Mouse (Mus musculus) forebrain, postnatal 0 days (tissue): ENCODE data around the gene Dido1. TPM values are rescaled to one million over a fixed set of nuclear protein-coding genes. Genes with fewer than 3 reads are reported as not detected.
A peak's percentile ranks its signal among the peaks of the same experiment; 100 is the strongest.

Experiments used
- ATAC-seq: fragments of 200-750 bp; cut with Nextera tagmentation; 2 replicates; pipeline ENCODE4 v1.8.0; 2017; ENCODE audit warnings: mild to moderate bottlenecking, moderate library complexity
- DNase-seq: peaks from one replicate; pipeline ENCODE4 v3.0.0-alpha.2; 2015
- H3K27ac ChIP-seq: fragments of 300-500 bp; sonication (generic); 2 replicates; pipeline ENCODE4 v1.5.1; 2014; ENCODE audit warnings: low read depth, mild to moderate bottlenecking, antibody characterized with exemption, low read length, moderate library complexity, mixed read lengths
- H3K27me3 ChIP-seq: fragments of 300-500 bp; sonication (generic); 2 replicates; pipeline ENCODE4 v1.6.1; 2014; ENCODE audit warnings: mild to moderate bottlenecking, low read length, mixed read lengths; ENCODE audit not compliant: insufficient read depth
- H3K36me3 ChIP-seq: fragments of 300-500 bp; sonication (generic); 2 replicates; pipeline ENCODE4 v1.6.1; 2014; ENCODE audit warnings: mild to moderate bottlenecking, moderate library complexity; ENCODE audit not compliant: insufficient read depth
- H3K4me1 ChIP-seq: fragments of 300-500 bp; sonication (generic); 2 replicates; pipeline ENCODE4 v1.6.1; 2014; ENCODE audit warnings: antibody characterized with exemption; ENCODE audit not compliant: insufficient read depth
- H3K4me2 ChIP-seq: fragments of 300-500 bp; sonication (generic); 2 replicates; pipeline ENCODE4 v1.6.1; 2014; ENCODE audit warnings: low read depth, mild to moderate bottlenecking, moderate library complexity
- H3K4me3 ChIP-seq: fragments of 300-500 bp; sonication (generic); 2 replicates; pipeline ENCODE4 v1.5.1; 2014; ENCODE audit warnings: low read depth, low read length, mixed read lengths
- H3K9ac ChIP-seq: fragments of 300-500 bp; sonication (generic); 2 replicates; pipeline ENCODE4 v1.6.1; 2014; ENCODE audit warnings: mild to moderate bottlenecking
- H3K9me3 ChIP-seq: fragments of 300-500 bp; sonication (generic); 2 replicates; pipeline ENCODE4 v1.6.1; 2016; ENCODE audit warnings: low read length
- CTCF ChIP-seq: sonication (generic); IDR thresholded peaks from 2 replicates; pipeline ENCODE4 v1.5.1; 2016; ENCODE audit warnings: antibody characterized with exemption, control low read depth, low read depth
- WGBS: fragments of 180-500 bp; shearing (Covaris S2); extraction: QIAGEN DNeasy Blood & Tissue Kit; methylation state at CpG from one replicate; pipeline ENCODE4 v1.1.7; 2014; 5-methylcytosine and 5-hydroxymethylcytosine counted together
- polyA plus RNA-seq: library from polyadenylated mRNA; unstranded; fragments of >200 nt; fragmentation: Nextera tagmentation; extraction: Ambion mirVana; gene quantifications from 2 replicates; pipeline ENCODE4 v1.2.1, GENCODE M21; 2015
- total RNA-seq: library from RNA; depleted of rRNA; stranded (reverse); fragments of >200 nt; gene quantifications from 2 replicates; pipeline ENCODE4 v1.2.3, GENCODE M21; 2014; rRNA removed

The Dido1 gene
- total and polyA plus RNA-seq, 2 experiments from 2014 or later = 17.6 to 50.2 TPM

GRCm38 (mm10) chr2:180642555-180643260 is 67.1 kb downstream of the Dido1 start, which contains the start of gene Tcfl5:
TSS of gene Tcfl5 (minus strand) at chr2:180642708.
- Histone ChIP-seq H3K27me3 (peaks cover 41% of the 10 kb centered on the region), H3K4me1 (no peaks in the 10 kb centered on the region), H3K9me3 (peaks cover 18% of the 10 kb centered on the region), H3K36me3 (no peaks in the 10 kb centered on the region), H3K27ac (no peak within 1 kb of the TSS), H3K4me3 (peak within 1 kb of the TSS; percentile 39), H3K4me2 (peak within 1 kb of the TSS; percentile 46), H3K9ac (no peak within 1 kb of the TSS)
- ATAC-seq (no peak), DNase-seq (no peak)
- 9% methylated on average over 47 of the region's 56 CpGs for WGBS
- no peak for TF ChIP-seq CTCF

- peak overlapping the region; percentile 39 for H3K4me3 ChIP-seq
- DNase-seq (no peak), ATAC-seq (peak; percentile 53)
- WGBS = 7% methylated on average over 97 of the region's 112 CpGs
- peaks cover 41% of the 10 kb centered on the region for H3K27me3 ChIP-seq
- H3K9ac ChIP-seq = no peak overlapping the region
- H3K4me2 ChIP-seq = peak overlapping the region; percentile 46
- H3K9me3 ChIP-seq = peaks cover 18% of the 10 kb centered on the region
- H3K27ac ChIP-seq = no peak overlapping the region
- H3K4me1 ChIP-seq = no peaks in the 10 kb centered on the region
- H3K36me3 ChIP-seq = no peaks in the 10 kb centered on the region
- no peak for TF ChIP-seq CTCF
Observed at GRCm38 (mm10) chr2:180641576-180642554, 67.9 kb downstream of the Dido1 start.

GRCm38 (mm10) chr2:180611882-180612281 is 97.9 kb downstream of the Dido1 start:
- Histone ChIP-seq H3K36me3 (no peaks in the 10 kb centered on the region), H3K4me2 (no peak overlapping the region), H3K4me3 (no peak overlapping the region), H3K9ac (no peak overlapping the region), H3K4me1 (no peaks in the 10 kb centered on the region), H3K27me3 (no peaks in the 10 kb centered on the region), H3K9me3 (no peaks in the 10 kb centered on the region), H3K27ac (no peak overlapping the region)
- no peak for TF ChIP-seq CTCF
- WGBS = 91% methylated on average over 2 of the region's 2 CpGs
- no peak for ATAC-seq
- DNase-seq = no peak

- no peak overlapping the region for H3K27ac ChIP-seq
- H3K4me1 ChIP-seq = no peaks in the 10 kb centered on the region
- TF ChIP-seq CTCF = no peak
- no peaks in the 10 kb centered on the region for H3K27me3 ChIP-seq
- 85% methylated on average over 4 of the region's 4 CpGs for WGBS
- no peak for DNase-seq
- H3K9ac ChIP-seq = no peak overlapping the region
- no peaks in the 10 kb centered on the region for H3K9me3 ChIP-seq
- H3K4me3 ChIP-seq = no peak overlapping the region
- H3K36me3 ChIP-seq = no peaks in the 10 kb centered on the region
- H3K4me2 ChIP-seq = no peak overlapping the region
- no peak for ATAC-seq
Observed at GRCm38 (mm10) chr2:180610283-180610682, 99.5 kb downstream of the Dido1 start.

Other genes starting within 250 kb of the Dido1 start
- gene Ntsr1, start 210.0 kb downstream of the Dido1 start, total RNA-seq = 19.8 and 35.8 TPM in 2 replicates
- 13.2 and 18.1 TPM in 2 replicates for gene Ntsr1, start 210.0 kb downstream of the Dido1 start, polyA plus RNA-seq
- 55.0 and 63.2 TPM in 2 replicates for gene Mrgbp, start 128.7 kb downstream of the Dido1 start, total RNA-seq
- 31.8 and 34.2 TPM in 2 replicates for gene Mrgbp, start 128.7 kb downstream of the Dido1 start, polyA plus RNA-seq
- gene Ogfr, start 120.8 kb downstream of the Dido1 start, total RNA-seq = 116 and 127 TPM in 2 replicates
- gene Ogfr, start 120.8 kb downstream of the Dido1 start, polyA plus RNA-seq = 84.7 and 86.0 TPM in 2 replicates
- gene Col9a3, start 112.2 kb downstream of the Dido1 start, total RNA-seq = 42.4 and 47.9 TPM in 2 replicates
- 46.8 and 49.5 TPM in 2 replicates for gene Col9a3, start 112.2 kb downstream of the Dido1 start, polyA plus RNA-seq
- gene Tcfl5, start 67.3 kb downstream of the Dido1 start, total RNA-seq = 5.3 and 5.9 TPM in 2 replicates
- gene Tcfl5, start 67.3 kb downstream of the Dido1 start, polyA plus RNA-seq = 0.88 and 1.2 TPM in 2 replicates
- 49.8 and 69.9 TPM in 2 replicates for gene Gid8, start 118 bp upstream of the Dido1 start, total RNA-seq
- gene Gid8, start 118 bp upstream of the Dido1 start, polyA plus RNA-seq = 43.6 and 50.6 TPM in 2 replicates
- 0.10 and 0.38 TPM in 2 replicates for gene Slc17a9, start 15.3 kb upstream of the Dido1 start, total RNA-seq
- 0.10 and 0.19 TPM in 2 replicates for gene Slc17a9, start 15.3 kb upstream of the Dido1 start, polyA plus RNA-seq
- 0.33 and 0.46 TPM in 2 replicates for gene Bhlhe23, start 66.9 kb upstream of the Dido1 start, total RNA-seq
- gene Bhlhe23, start 66.9 kb upstream of the Dido1 start, polyA plus RNA-seq = 0.18 and 0.71 TPM in 2 replicates
- 26.0 and 31.2 TPM in 2 replicates for gene Ythdf1, start 210.9 kb upstream of the Dido1 start, total RNA-seq
- 49.9 and 51.7 TPM in 2 replicates for gene Ythdf1, start 210.9 kb upstream of the Dido1 start, polyA plus RNA-seq
- gene Birc7, start 219.0 kb upstream of the Dido1 start, total RNA-seq = 0.38 TPM in 1 of 2 replicates, not detected in the other
- 0.13 and 0.24 TPM in 2 replicates for gene Birc7, start 219.0 kb upstream of the Dido1 start, polyA plus RNA-seq
- gene Nkain4, start 244.7 kb upstream of the Dido1 start, total RNA-seq = 35.9 and 43.7 TPM in 2 replicates
- 80.9 and 87.5 TPM in 2 replicates for gene Nkain4, start 244.7 kb upstream of the Dido1 start, polyA plus RNA-seq